ENCODE assay signal across 8 mouse cellular contexts in the genomic region with DNA sequence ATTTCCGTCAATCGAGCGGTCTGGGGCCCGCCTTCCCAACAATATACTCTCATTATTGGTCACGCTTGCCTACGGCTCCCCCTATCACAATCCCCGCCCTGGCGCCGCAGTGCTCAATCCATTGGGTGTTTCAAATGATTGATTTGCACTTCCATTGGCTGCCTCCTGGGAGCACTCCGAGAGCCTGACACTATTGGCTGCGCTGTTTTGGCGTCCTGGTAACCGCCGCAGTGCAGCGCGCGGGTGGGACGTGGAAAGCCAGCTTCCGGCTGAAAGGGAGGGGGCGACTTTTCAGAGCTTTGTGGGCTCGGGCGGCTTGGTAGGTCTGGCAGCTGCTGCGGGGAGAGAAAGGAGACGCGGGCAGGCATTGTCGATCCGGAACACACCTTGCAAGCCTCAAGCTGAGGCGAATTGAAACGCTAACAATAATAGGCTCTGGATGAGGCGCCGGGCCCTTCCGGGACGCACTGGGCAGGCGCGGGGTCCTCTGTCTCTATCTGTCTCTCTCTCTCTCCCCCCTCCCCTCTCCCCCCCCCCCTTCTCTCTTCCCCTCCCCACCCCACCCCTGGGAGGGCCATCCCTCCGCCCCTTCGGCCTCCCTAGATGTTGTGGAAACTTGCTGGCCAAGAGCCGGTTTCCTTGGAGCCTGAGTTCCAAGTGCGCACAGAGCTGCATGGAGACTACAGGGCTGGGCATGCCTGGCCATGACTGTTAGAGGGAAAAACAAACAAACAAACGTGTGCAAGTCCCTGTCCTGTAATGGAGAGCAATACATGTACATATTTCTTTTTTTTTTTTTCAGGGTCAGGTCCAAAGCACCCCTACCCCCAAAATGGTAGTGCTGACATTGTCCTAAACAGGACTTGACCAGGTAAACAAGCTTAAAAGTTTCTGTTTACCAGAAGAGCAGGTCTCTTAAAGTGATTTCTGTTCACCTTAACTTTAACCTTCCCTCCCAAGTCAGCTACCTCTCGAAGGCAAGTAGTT. TPM values are rescaled to one million over a fixed set of nuclear protein-coding genes. Genes with fewer than 3 reads are reported as not detected.
DNase-seq lines count a peak whose midpoint lies in the region; ATAC-seq lines count a peak whose summit lies in the region.

No protein-coding gene starts in this region.

- intact Hi-C loops in gastrocnemius, postnatal 14 days (cut with DNase I; ENCODE audit: low total_unique reads): no loop called here

- DNase-seq in adrenal gland, adult 18-20 months (ENCODE audit: low spot score in 2 of 2): peak; percentile 86 to 87
- DNase-seq in embryo, embryonic 11 days: peak; percentile 100
- DNase-seq in gastrocnemius, postnatal 14 days: peak; percentile 98
- peak; percentile 99 for DNase-seq in induced T-regulatory cell, adult 2 months (ENCODE audit: low read depth)
- peak; percentile 95 to 100 for DNase-seq in left cerebral cortex, adult 8-10 months (ENCODE audit: low spot score in 2 of 2)
- DNase-seq in right cerebral cortex, adult 18-20 months: peak; percentile 100
- DNase-seq in urinary bladder, postnatal 14 days (ENCODE audit: low spot score): peak; percentile 98

- peak; percentile 73 for ATAC-seq in megakaryocyte, adult 5-6 weeks (ENCODE audit: poor library complexity, severe bottlenecking)

RNA-seq across cellular contexts. Expression of a gene that starts 0.6 kb away (rescaled TPM):
- 100 to 1,000 TPM; 284 to 287 TPM for total RNA-seq in adrenal gland, adult 18-20 months (2021)
- 100 to 1,000 TPM; 291 to 431 TPM for total RNA-seq in gastrocnemius, postnatal 14 days (2021)
- total RNA-seq in left cerebral cortex, adult 8-10 months (2022): 100 to 1,000 TPM; 332 to 365 (median 345) TPM
- 269 and 285 TPM in 2 replicates for total RNA-seq in megakaryocyte, adult 5-6 weeks (2015)
- 371 and 385 TPM in 2 replicates for total RNA-seq in megakaryocyte, adult 5-6 weeks (2017)

RNA-seq across cellular contexts. Expression of a gene that starts 6.5 kb away (rescaled TPM):
- total RNA-seq in adrenal gland, adult 18-20 months (2021): not detected
- total RNA-seq in gastrocnemius, postnatal 14 days (2021): not detected
- total RNA-seq in left cerebral cortex, adult 8-10 months (2022): 1 to 10 TPM in 1 of 4 experiments, not detected in 3; 1.4 TPM
- total RNA-seq in megakaryocyte, adult 5-6 weeks (2015): 0.20 and 0.57 TPM in 2 replicates
- total RNA-seq in megakaryocyte, adult 5-6 weeks (2017): not detected in 2 replicates

RNA-seq across cellular contexts. Expression of a gene that starts 9.1 kb away (rescaled TPM):
- not detected for total RNA-seq in adrenal gland, adult 18-20 months (2021)
- total RNA-seq in gastrocnemius, postnatal 14 days (2021): not detected
- not detected for total RNA-seq in left cerebral cortex, adult 8-10 months (2022)
- total RNA-seq in megakaryocyte, adult 5-6 weeks (2015): not detected in 2 replicates
- total RNA-seq in megakaryocyte, adult 5-6 weeks (2017): not detected in 2 replicates

RNA-seq across cellular contexts. Expression of a gene that starts 10.6 kb away (rescaled TPM):
- total RNA-seq in adrenal gland, adult 18-20 months (2021): not detected
- not detected for total RNA-seq in gastrocnemius, postnatal 14 days (2021)
- under 1 TPM in 3 of 4 experiments, not detected in 1; 0.23 to 0.82 (median 0.30) TPM for total RNA-seq in left cerebral cortex, adult 8-10 months (2022)
- total RNA-seq in megakaryocyte, adult 5-6 weeks (2015): not detected in 2 replicates
- not detected in 2 replicates for total RNA-seq in megakaryocyte, adult 5-6 weeks (2017)

RNA-seq across cellular contexts. Expression of a gene that starts 11.5 kb away (rescaled TPM):
- total RNA-seq in adrenal gland, adult 18-20 months (2021): not detected
- total RNA-seq in gastrocnemius, postnatal 14 days (2021): not detected
- not detected for total RNA-seq in left cerebral cortex, adult 8-10 months (2022)
- not detected in 2 replicates for total RNA-seq in megakaryocyte, adult 5-6 weeks (2015)
- not detected in 2 replicates for total RNA-seq in megakaryocyte, adult 5-6 weeks (2017)

Comparison
In these comparisons a context has a peak if more than half of its experiments do, and no peak if none do; other contexts are left out.
1. Peak in every context shown above with its lines: DNase-seq and ATAC-seq.